Mouse (Mus musculus): ENCODE data around the gene Btrc. TPM values are rescaled to one million over a fixed set of nuclear protein-coding genes. Genes with fewer than 3 reads are reported as not detected.
"Not testable (repeated sequence)": the region's sequence is repeated elsewhere in the genome, so short reads cannot be mapped to it uniquely, and the experiment has no call there.

The Btrc gene
- polyA plus RNA-seq, 1 experiment from 2014 or later = 29.5 TPM

- Histone ChIP-seq H3K9me3 (replicated peaks; ENCODE audit: low read length) (no peaks in the 10 kb centered on the region), H3K27me3 (ENCODE audit: insufficient read depth, low read length) (no peaks in the 10 kb centered on the region), H3K4me2 (ENCODE audit: low read length) (no peak overlapping the region), H3K36me3 (ENCODE audit: insufficient read depth, low read length) (no peaks in the 10 kb centered on the region), H3K27ac (no peak overlapping the region), H3K4me3 (replicated peaks; ENCODE audit: low read depth, low read length) (no peak overlapping the region), H3K9ac (ENCODE audit: low read depth, low read length) (no peak overlapping the region), H3K4me1 (replicated peaks; ENCODE audit: insufficient read depth, low read length) (no peaks in the 10 kb centered on the region)
- 34% methylated on average over 10 of the region's 10 CpGs for WGBS
- ATAC-seq (replicated peaks; ENCODE audit: low FRiP score, low read depth) (no peak), DNase-seq (ENCODE audit: low spot score) (no peak)
- no peak for TF ChIP-seq CTCF (IDR thresholded peaks at IDR 0.05; ENCODE audit: low read depth)
These were observed 25.4 kb upstream of the Btrc start for GRCm38 (mm10) chr19:45338182-45338581.

DNA sequence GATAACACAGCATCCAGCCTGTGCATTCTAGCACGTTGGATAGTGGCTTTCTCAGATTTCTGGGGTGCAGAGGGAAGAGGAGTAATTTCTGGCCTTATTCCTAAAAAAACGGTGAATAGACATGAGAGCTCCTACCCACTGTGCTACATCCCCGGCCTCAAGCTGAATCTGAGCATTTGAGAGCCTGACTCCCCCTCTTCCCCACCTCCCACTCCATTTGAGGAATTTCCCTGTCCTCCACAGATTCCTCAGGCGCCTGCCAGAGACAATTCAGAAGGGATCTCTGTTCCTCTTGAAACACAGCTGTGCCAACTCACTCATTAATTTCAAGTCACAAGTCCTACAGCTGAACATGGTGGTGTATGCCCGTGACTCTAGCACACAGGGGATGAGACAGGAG, 19.6 kb upstream of the Btrc start:
- H3K4me3 ChIP-seq (replicated peaks; ENCODE audit: low read depth, low read length) = no peak overlapping the region
- H3K4me1 ChIP-seq (replicated peaks; ENCODE audit: insufficient read depth, low read length) = no peaks in the 10 kb centered on the region
- TF ChIP-seq CTCF (IDR thresholded peaks at IDR 0.05; ENCODE audit: low read depth) = no peak
- no peaks in the 10 kb centered on the region for H3K9me3 ChIP-seq (replicated peaks; ENCODE audit: low read length)
- H3K36me3 ChIP-seq (ENCODE audit: insufficient read depth, low read length) = no peaks in the 10 kb centered on the region
- ATAC-seq (replicated peaks; ENCODE audit: low FRiP score, low read depth) = no peak
- H3K4me2 ChIP-seq (ENCODE audit: low read length) = no peak overlapping the region
- DNase-seq (ENCODE audit: low spot score) = peak; percentile 61
- no peak overlapping the region for H3K27ac ChIP-seq
- 30% methylated on average over 5 of the region's 5 CpGs for WGBS
- no peak overlapping the region for H3K9ac ChIP-seq (ENCODE audit: low read depth, low read length)
- H3K27me3 ChIP-seq (ENCODE audit: insufficient read depth, low read length) = no peaks in the 10 kb centered on the region

- no peaks in the 10 kb centered on the region for H3K9me3 ChIP-seq (replicated peaks; ENCODE audit: low read length)
- H3K4me2 ChIP-seq (ENCODE audit: low read length) = no peak overlapping the region
- no peaks in the 10 kb centered on the region for H3K4me1 ChIP-seq (replicated peaks; ENCODE audit: insufficient read depth, low read length)
- no peaks in the 10 kb centered on the region for H3K27me3 ChIP-seq (ENCODE audit: insufficient read depth, low read length)
- ATAC-seq (replicated peaks; ENCODE audit: low FRiP score, low read depth) = no peak
- WGBS = 65% methylated on average over 4 of the region's 4 CpGs
- no peak overlapping the region for H3K4me3 ChIP-seq (replicated peaks; ENCODE audit: low read depth, low read length)
- TF ChIP-seq CTCF (IDR thresholded peaks at IDR 0.05; ENCODE audit: low read depth) = no peak
- H3K9ac ChIP-seq (ENCODE audit: low read depth, low read length) = no peak overlapping the region
- H3K36me3 ChIP-seq (ENCODE audit: insufficient read depth, low read length) = no peaks in the 10 kb centered on the region
- DNase-seq (ENCODE audit: low spot score) = no peak
- H3K27ac ChIP-seq = no peak overlapping the region
These were observed 15.3 kb upstream of the Btrc start for GRCm38 (mm10) chr19:45348188-45348587.

DNA sequence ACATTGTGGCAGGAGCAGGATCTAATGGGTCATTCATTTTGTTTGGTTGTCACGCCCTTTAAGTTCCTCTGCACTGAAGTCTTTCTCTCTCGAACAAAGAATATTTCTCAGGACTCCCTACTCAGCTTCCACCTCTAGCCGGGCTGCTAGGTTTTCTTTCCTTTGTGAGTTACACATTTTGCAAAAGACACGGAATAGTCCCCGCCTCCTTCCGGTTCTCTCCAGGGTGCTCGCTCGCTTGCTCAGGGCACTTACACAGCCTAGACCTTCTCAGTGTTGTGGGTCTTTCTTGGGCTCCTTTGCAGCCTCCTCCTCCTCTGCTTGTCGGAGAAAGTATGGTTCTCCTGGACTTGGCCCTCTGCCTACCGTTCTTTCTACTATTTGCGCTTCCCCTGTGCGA, 13.1 kb upstream of the Btrc start:
- WGBS = 65% methylated on average over 12 of the region's 12 CpGs
- Histone ChIP-seq H3K36me3 (ENCODE audit: insufficient read depth, low read length) (no peaks in the 10 kb centered on the region), H3K27me3 (ENCODE audit: insufficient read depth, low read length) (no peaks in the 10 kb centered on the region), H3K4me1 (replicated peaks; ENCODE audit: insufficient read depth, low read length) (no peaks in the 10 kb centered on the region), H3K9ac (ENCODE audit: low read depth, low read length) (no peak overlapping the region), H3K4me2 (ENCODE audit: low read length) (no peak overlapping the region), H3K27ac (no peak overlapping the region), H3K9me3 (replicated peaks; ENCODE audit: low read length) (no peaks in the 10 kb centered on the region), H3K4me3 (replicated peaks; ENCODE audit: low read depth, low read length) (no peak overlapping the region)
- no peak for TF ChIP-seq CTCF (IDR thresholded peaks at IDR 0.05; ENCODE audit: low read depth)
- no peak for ATAC-seq (replicated peaks; ENCODE audit: low FRiP score, low read depth)
- DNase-seq (ENCODE audit: low spot score) = no peak

GRCm38 (mm10) chr19:45352706-45353105, 10.8 kb upstream of the Btrc start:
- 87% methylated on average over 7 of the region's 7 CpGs for WGBS
- DNase-seq (ENCODE audit: low spot score); H3K4me1 ChIP-seq (replicated peaks; ENCODE audit: insufficient read depth, low read length); ATAC-seq (replicated peaks; ENCODE audit: low FRiP score, low read depth); H3K9ac ChIP-seq (ENCODE audit: low read depth, low read length); H3K9me3 ChIP-seq (replicated peaks; ENCODE audit: low read length); H3K36me3 ChIP-seq (ENCODE audit: insufficient read depth, low read length); H3K4me2 ChIP-seq (ENCODE audit: low read length); H3K27me3 ChIP-seq (ENCODE audit: insufficient read depth, low read length); H3K4me3 ChIP-seq (replicated peaks; ENCODE audit: low read depth, low read length); H3K27ac ChIP-seq: not testable (repeated sequence)

DNA sequence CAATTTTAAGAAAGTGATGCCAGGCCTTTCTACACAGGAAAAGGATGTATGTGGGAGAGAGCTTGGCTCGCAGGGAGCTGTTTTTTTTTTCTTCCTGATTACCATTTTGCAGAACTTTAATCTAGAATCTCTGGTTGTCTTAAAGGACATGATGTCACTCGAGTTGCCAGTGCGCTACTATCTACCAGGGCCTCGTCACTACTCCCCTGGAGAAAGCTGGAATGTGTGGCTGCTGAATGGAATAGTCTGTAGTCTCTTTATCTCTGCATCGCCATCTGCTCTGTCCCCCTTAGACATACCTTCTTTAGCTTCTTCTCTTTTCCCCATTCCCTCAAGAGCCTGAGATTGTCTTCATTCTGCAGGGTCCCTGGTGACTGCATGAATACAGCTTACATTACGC, 7.9 kb upstream of the Btrc start:
- H3K9ac ChIP-seq (ENCODE audit: low read depth, low read length) = no peak overlapping the region
- no peak for TF ChIP-seq CTCF (IDR thresholded peaks at IDR 0.05; ENCODE audit: low read depth)
- no peaks in the 10 kb centered on the region for H3K27me3 ChIP-seq (ENCODE audit: insufficient read depth, low read length)
- H3K4me3 ChIP-seq (replicated peaks; ENCODE audit: low read depth, low read length) = no peak overlapping the region
- H3K4me1 ChIP-seq (replicated peaks; ENCODE audit: insufficient read depth, low read length) = no peaks in the 10 kb centered on the region
- ATAC-seq (replicated peaks; ENCODE audit: low FRiP score, low read depth) = no peak
- no peaks in the 10 kb centered on the region for H3K9me3 ChIP-seq (replicated peaks; ENCODE audit: low read length)
- H3K27ac ChIP-seq = no peak overlapping the region
- no peak overlapping the region for H3K4me2 ChIP-seq (ENCODE audit: low read length)
- H3K36me3 ChIP-seq (ENCODE audit: insufficient read depth, low read length) = no peaks in the 10 kb centered on the region
- 70% methylated on average over 6 of the region's 6 CpGs for WGBS
- no peak for DNase-seq (ENCODE audit: low spot score)

DNA sequence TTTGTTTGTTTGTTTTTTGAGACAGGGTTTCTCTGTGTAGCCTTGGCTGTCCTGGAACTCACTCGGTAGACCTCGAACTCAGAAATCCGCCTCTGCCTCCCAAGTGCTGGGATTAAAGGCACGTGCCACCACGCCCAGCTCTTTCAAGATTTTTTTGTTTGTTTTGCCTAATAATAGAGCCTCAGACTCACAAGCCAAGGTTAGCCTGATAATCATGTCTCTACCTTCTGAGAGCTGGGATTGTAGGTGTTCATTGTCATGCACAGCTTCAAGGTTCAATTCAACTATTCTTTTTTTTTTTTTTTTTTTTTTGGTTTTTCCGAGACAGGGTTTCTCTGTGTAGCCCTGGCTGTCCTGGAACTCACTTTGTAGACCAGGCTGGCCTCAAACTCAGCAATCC, 6.7 kb upstream of the Btrc start:
- not testable (repeated sequence) for H3K27me3 ChIP-seq (ENCODE audit: insufficient read depth, low read length); H3K4me1 ChIP-seq (replicated peaks; ENCODE audit: insufficient read depth, low read length); H3K9ac ChIP-seq (ENCODE audit: low read depth, low read length); DNase-seq (ENCODE audit: low spot score); H3K4me2 ChIP-seq (ENCODE audit: low read length); H3K27ac ChIP-seq; H3K9me3 ChIP-seq (replicated peaks; ENCODE audit: low read length); H3K36me3 ChIP-seq (ENCODE audit: insufficient read depth, low read length); H3K4me3 ChIP-seq (replicated peaks; ENCODE audit: low read depth, low read length); ATAC-seq (replicated peaks; ENCODE audit: low FRiP score, low read depth)
- WGBS = 78% methylated on average over 6 of the region's 6 CpGs
